8 mouse cellular contexts compared by ENCODE assay signal in genomic region chr16:30596959-30597681, GRCm38 (mm10). TPM values are rescaled to one million over a fixed set of nuclear protein-coding genes. Genes with fewer than 3 reads are reported as not detected.
DNase-seq lines count a peak whose midpoint lies in the region; ATAC-seq lines count a peak whose summit lies in the region.

No protein-coding gene starts in this region.

- H3K27me3 ChIP-seq in forebrain, embryonic 11.5 days (ENCODE audit: control insufficient read depth, insufficient read depth, low read length), result peaks cover 20% of the 10 kb centered on the region
- peaks cover 5% of the 10 kb centered on the region; the same call in 1 of the 2 replicates for H3K27me3 ChIP-seq in heart, embryonic 15.5 days
- peaks cover 61% of the 10 kb centered on the region for H3K27me3 ChIP-seq in liver, embryonic 15.5 days
- peaks cover 23% of the 10 kb centered on the region for H3K27me3 ChIP-seq in neural tube, embryonic 13.5 days

- peaks cover 2% of the 10 kb centered on the region; the same call in 1 of the 2 replicates for H3K4me1 ChIP-seq in brown adipose tissue, adult 24 weeks (ENCODE audit: control insufficient read depth, insufficient read depth, insufficient read length, low read length)
- peaks cover 17% of the 10 kb centered on the region for H3K4me1 ChIP-seq in forebrain, embryonic 11.5 days (replicated peaks; ENCODE audit: control insufficient read depth, insufficient read depth, low read length)
- H3K4me1 ChIP-seq in heart, embryonic 15.5 days (replicated peaks), result peaks cover 28% of the 10 kb centered on the region
- peaks cover 35% of the 10 kb centered on the region for H3K4me1 ChIP-seq in liver, embryonic 15.5 days (replicated peaks)
- H3K4me1 ChIP-seq in neural tube, embryonic 13.5 days (replicated peaks), result peaks cover 42% of the 10 kb centered on the region

- no peaks in the 10 kb centered on the region for H3K9me3 ChIP-seq in forebrain, embryonic 11.5 days (ENCODE audit: control insufficient read depth, low read length)
- no peaks in the 10 kb centered on the region for H3K9me3 ChIP-seq in heart, embryonic 15.5 days (replicated peaks)
- H3K9me3 ChIP-seq in liver, embryonic 15.5 days (replicated peaks), result no peaks in the 10 kb centered on the region
- no peaks in the 10 kb centered on the region for H3K9me3 ChIP-seq in neural tube, embryonic 13.5 days

- 11% methylated on average over 16 of the region's 16 CpGs for WGBS in forebrain, embryonic 11.5 days
- WGBS in heart, embryonic 15.5 days, result 10% methylated on average over 16 of the region's 16 CpGs
- WGBS in liver, embryonic 15.5 days (ENCODE audit: insufficient replicate concordance), result 9% methylated on average over 16 of the region's 16 CpGs
- WGBS in neural tube, embryonic 13.5 days, result 10% methylated on average over 16 of the region's 16 CpGs

- ATAC-seq in CD4-positive, CD25-positive, alpha-beta regulatory T cell, adult 4 months, result peak; percentile 60
- ATAC-seq in forebrain, embryonic 11.5 days (replicated peaks; ENCODE audit: low FRiP score), result peak; percentile 28; the same call in 1 of the 2 replicates
- no peak for ATAC-seq in heart, embryonic 15.5 days (replicated peaks; ENCODE audit: insufficient number of reproducible peaks, insufficient read depth, low FRiP score, low read depth)
- ATAC-seq in liver, embryonic 15.5 days (ENCODE audit: insufficient read depth), result no peak
- peak; percentile 42; the same call in 1 of the 2 replicates for ATAC-seq in neural tube, embryonic 13.5 days (ENCODE audit: low read depth)

- H3K4me2 ChIP-seq in forebrain, embryonic 11.5 days (ENCODE audit: low read depth, low read length, severe bottlenecking), result peak overlapping the region; percentile 34
- H3K4me2 ChIP-seq in heart, embryonic 15.5 days, result peak overlapping the region; percentile 62
- H3K4me2 ChIP-seq in liver, embryonic 15.5 days, result peak overlapping the region; percentile 52
- peak overlapping the region; percentile 51 for H3K4me2 ChIP-seq in neural tube, embryonic 13.5 days

- no peaks in the 10 kb centered on the region for H3K36me3 ChIP-seq in forebrain, embryonic 11.5 days (ENCODE audit: control insufficient read depth, insufficient read depth, low read length)
- no peaks in the 10 kb centered on the region for H3K36me3 ChIP-seq in heart, embryonic 15.5 days
- H3K36me3 ChIP-seq in liver, embryonic 15.5 days (replicated peaks), result no peaks in the 10 kb centered on the region
- no peaks in the 10 kb centered on the region for H3K36me3 ChIP-seq in neural tube, embryonic 13.5 days

- peak overlapping the region; percentile 34 for H3K4me3 ChIP-seq in brown adipose tissue, adult 24 weeks (ENCODE audit: insufficient read depth, low read depth, low read length)
- no peak overlapping the region for H3K4me3 ChIP-seq in forebrain, embryonic 11.5 days (ENCODE audit: low read depth, low read length)
- H3K4me3 ChIP-seq in heart, embryonic 15.5 days, result peak overlapping the region; percentile 29
- H3K4me3 ChIP-seq in liver, embryonic 15.5 days (replicated peaks), result peak overlapping the region; percentile 26
- H3K4me3 ChIP-seq in neural tube, embryonic 13.5 days, result peak overlapping the region; percentile 14; the same call in 1 of the 2 replicates

- H3K27ac ChIP-seq in brown adipose tissue, adult 24 weeks (replicated peaks; ENCODE audit: low read depth, low read length), result peak overlapping the region; percentile 14; the same call in 1 of the 2 replicates
- H3K27ac ChIP-seq in forebrain, embryonic 11.5 days (ENCODE audit: low read depth, low read length), result no peak overlapping the region
- no peak overlapping the region for H3K27ac ChIP-seq in heart, embryonic 15.5 days
- no peak overlapping the region for H3K27ac ChIP-seq in liver, embryonic 15.5 days (replicated peaks)
- H3K27ac ChIP-seq in neural tube, embryonic 13.5 days (replicated peaks), result 0 out of 2 replicates have a peak overlapping the region, but pooled peaks have one; percentile 15

- peak overlapping the region; percentile 21; the same call in 1 of the 2 replicates for H3K9ac ChIP-seq in forebrain, embryonic 11.5 days (ENCODE audit: low read length)
- peak overlapping the region; percentile 47 for H3K9ac ChIP-seq in heart, embryonic 15.5 days
- H3K9ac ChIP-seq in liver, embryonic 15.5 days, result no peak overlapping the region
- peak overlapping the region; percentile 55; the same call in 1 of the 2 replicates for H3K9ac ChIP-seq in neural tube, embryonic 13.5 days

- peak; percentile 92 for DNase-seq in forebrain, embryonic 11.5 days (ENCODE audit: low spot score)
- DNase-seq in kidney, postnatal 36 days, result peak; percentile 89 to 94
- DNase-seq in telencephalon, adult 2 months (ENCODE audit: low read depth, low spot score), result peak; percentile 71

RNA-seq across cellular contexts. Expression of gene Fam43a, which starts 2.4 kb away (rescaled TPM):
- polyA plus RNA-seq in CD4-positive, CD25-positive, alpha-beta regulatory T cell, adult 4 months (2017; shearing (Covaris generic)), result under 1 TPM in 1 of 2 experiments, not detected in 1; 0.91 TPM
- polyA plus RNA-seq in brown adipose tissue, adult 24 weeks (2012; ENCODE audit: insufficient read depth, insufficient read length, missing spikeins), result 5.1 and 10.1 TPM in 2 replicates
- 5.7 and 6.8 TPM in 2 replicates for polyA plus RNA-seq in forebrain, embryonic 11.5 days (2014; fragmentation: Nextera tagmentation; extraction: Ambion mirVana)
- 17.5 and 20.5 TPM in 2 replicates for polyA plus RNA-seq in heart, embryonic 15.5 days (2015; fragmentation: Nextera tagmentation; extraction: Ambion mirVana)
- 5.2 and 6.0 TPM in 2 replicates for polyA plus RNA-seq in liver, embryonic 15.5 days (2015; fragmentation: Nextera tagmentation; extraction: Ambion mirVana)
- polyA plus RNA-seq in neural tube, embryonic 13.5 days (2015; fragmentation: Nextera tagmentation; extraction: Ambion mirVana), result 20.2 and 21.4 TPM in 2 replicates

RNA-seq across cellular contexts. Expression of gene Lsg1, which starts 9.7 kb away (rescaled TPM):
- polyA plus RNA-seq in CD4-positive, CD25-positive, alpha-beta regulatory T cell, adult 4 months (2017; shearing (Covaris generic)), result 10 to 100 TPM; 62.1 to 88.6 TPM
- 8.5 and 19.7 TPM in 2 replicates for polyA plus RNA-seq in brown adipose tissue, adult 24 weeks (2012; ENCODE audit: insufficient read depth, insufficient read length, missing spikeins)
- 77.4 and 80.7 TPM in 2 replicates for polyA plus RNA-seq in forebrain, embryonic 11.5 days (2014; fragmentation: Nextera tagmentation; extraction: Ambion mirVana)
- polyA plus RNA-seq in heart, embryonic 15.5 days (2015; fragmentation: Nextera tagmentation; extraction: Ambion mirVana), result 34.8 and 36.2 TPM in 2 replicates
- 19.2 and 20.6 TPM in 2 replicates for polyA plus RNA-seq in liver, embryonic 15.5 days (2015; fragmentation: Nextera tagmentation; extraction: Ambion mirVana)
- polyA plus RNA-seq in neural tube, embryonic 13.5 days (2015; fragmentation: Nextera tagmentation; extraction: Ambion mirVana), result 52.4 and 54.5 TPM in 2 replicates

RNA-seq across cellular contexts. Expression of gene Tmem44, which starts 46.5 kb away (rescaled TPM):
- under 1 TPM in 1 of 2 experiments, not detected in 1; 0.70 TPM for polyA plus RNA-seq in CD4-positive, CD25-positive, alpha-beta regulatory T cell, adult 4 months (2017; shearing (Covaris generic))
- polyA plus RNA-seq in brown adipose tissue, adult 24 weeks (2012; ENCODE audit: insufficient read depth, insufficient read length, missing spikeins), result 1.3 and 2.6 TPM in 2 replicates
- 26.3 and 30.4 TPM in 2 replicates for polyA plus RNA-seq in forebrain, embryonic 11.5 days (2014; fragmentation: Nextera tagmentation; extraction: Ambion mirVana)
- polyA plus RNA-seq in heart, embryonic 15.5 days (2015; fragmentation: Nextera tagmentation; extraction: Ambion mirVana), result 19.3 and 22.2 TPM in 2 replicates
- 0.90 and 0.92 TPM in 2 replicates for polyA plus RNA-seq in liver, embryonic 15.5 days (2015; fragmentation: Nextera tagmentation; extraction: Ambion mirVana)
- polyA plus RNA-seq in neural tube, embryonic 13.5 days (2015; fragmentation: Nextera tagmentation; extraction: Ambion mirVana), result 61.3 and 69.3 TPM in 2 replicates

Comparison
In these comparisons a context has a peak if more than half of its experiments do, and no peak if none do; other contexts are left out.
1. ATAC-seq: peak in CD4-positive, CD25-positive, alpha-beta regulatory T cell, adult 4 months (single experiment), forebrain, embryonic 11.5 days (single experiment) and neural tube, embryonic 13.5 days (single experiment); none in heart, embryonic 15.5 days (single experiment) and liver, embryonic 15.5 days (single experiment).
2. H3K27ac ChIP-seq: peak in brown adipose tissue, adult 24 weeks (single experiment) and neural tube, embryonic 13.5 days (single experiment); none in forebrain, embryonic 11.5 days (single experiment), heart, embryonic 15.5 days (single experiment) and liver, embryonic 15.5 days (single experiment).
3. Peak in every context shown above with its lines, with median percentiles within 50 percentile points of each other: DNase-seq and H3K4me2 ChIP-seq.